Mouse (Mus musculus) lung, embryonic 15.5 days (tissue): ENCODE measurements around the gene Dbt. TPM values are rescaled to one million over a fixed set of nuclear protein-coding genes. Genes with fewer than 3 reads are reported as not detected.
A peak's percentile ranks its signal among the peaks of the same experiment; 100 is the strongest.

Experiments used
- ATAC-seq: fragments of 200-750 bp; cut with Nextera tagmentation; 2 replicates; pipeline ENCODE4 v1.8.0; 2017; ENCODE audit warnings: moderate number of reproducible peaks, borderline replicate concordance; ENCODE audit not compliant: low FRiP score, low TSS enrichment; ENCODE audit errors: extremely low read depth
- H3K27ac ChIP-seq: fragments of 300-500 bp; sonication (generic); 2 replicates; pipeline ENCODE4 v1.5.1; 2015; ENCODE audit warnings: moderate library complexity, mild to moderate bottlenecking, inconsistent platforms
- H3K27me3 ChIP-seq: fragments of 300-500 bp; sonication (generic); 2 replicates; pipeline ENCODE4 v1.6.1; 2015; ENCODE audit warnings: inconsistent platforms
- H3K36me3 ChIP-seq: fragments of 300-500 bp; sonication (generic); 2 replicates; pipeline ENCODE4 v1.6.1; 2015; ENCODE audit warnings: inconsistent platforms
- H3K4me1 ChIP-seq: fragments of 300-500 bp; sonication (generic); 2 replicates; pipeline ENCODE4 v1.6.1; 2015; ENCODE audit warnings: inconsistent platforms
- H3K4me2 ChIP-seq: fragments of 300-500 bp; sonication (generic); 2 replicates; pipeline ENCODE4 v1.6.1; 2015; ENCODE audit warnings: inconsistent platforms, mild to moderate bottlenecking, moderate library complexity
- H3K4me3 ChIP-seq: fragments of 300-500 bp; sonication (generic); 2 replicates; pipeline ENCODE4 v1.5.1; 2015; ENCODE audit warnings: mild to moderate bottlenecking, inconsistent platforms
- H3K9ac ChIP-seq: fragments of 300-500 bp; sonication (generic); 2 replicates; pipeline ENCODE4 v1.6.1; 2015; ENCODE audit warnings: inconsistent platforms
- H3K9me3 ChIP-seq: fragments of 300-500 bp; sonication (generic); 2 replicates; pipeline ENCODE4 v1.6.1; 2016; ENCODE audit warnings: inconsistent platforms
- WGBS: fragments of 180-500 bp; shearing (Covaris S2); methylation state at CpG from one replicate; pipeline ENCODE4 v1.1.7; 2015; 5-methylcytosine and 5-hydroxymethylcytosine counted together
- polyA plus RNA-seq: library from polyadenylated mRNA; unstranded; fragments of >200 nt; fragmentation: Nextera tagmentation; extraction: Ambion mirVana; gene quantifications from 2 replicates; pipeline ENCODE4 v1.2.1, GENCODE M21; 2015

Gene Dbt
- polyA plus RNA-seq = 17.3 TPM in 2 replicates

DNA sequence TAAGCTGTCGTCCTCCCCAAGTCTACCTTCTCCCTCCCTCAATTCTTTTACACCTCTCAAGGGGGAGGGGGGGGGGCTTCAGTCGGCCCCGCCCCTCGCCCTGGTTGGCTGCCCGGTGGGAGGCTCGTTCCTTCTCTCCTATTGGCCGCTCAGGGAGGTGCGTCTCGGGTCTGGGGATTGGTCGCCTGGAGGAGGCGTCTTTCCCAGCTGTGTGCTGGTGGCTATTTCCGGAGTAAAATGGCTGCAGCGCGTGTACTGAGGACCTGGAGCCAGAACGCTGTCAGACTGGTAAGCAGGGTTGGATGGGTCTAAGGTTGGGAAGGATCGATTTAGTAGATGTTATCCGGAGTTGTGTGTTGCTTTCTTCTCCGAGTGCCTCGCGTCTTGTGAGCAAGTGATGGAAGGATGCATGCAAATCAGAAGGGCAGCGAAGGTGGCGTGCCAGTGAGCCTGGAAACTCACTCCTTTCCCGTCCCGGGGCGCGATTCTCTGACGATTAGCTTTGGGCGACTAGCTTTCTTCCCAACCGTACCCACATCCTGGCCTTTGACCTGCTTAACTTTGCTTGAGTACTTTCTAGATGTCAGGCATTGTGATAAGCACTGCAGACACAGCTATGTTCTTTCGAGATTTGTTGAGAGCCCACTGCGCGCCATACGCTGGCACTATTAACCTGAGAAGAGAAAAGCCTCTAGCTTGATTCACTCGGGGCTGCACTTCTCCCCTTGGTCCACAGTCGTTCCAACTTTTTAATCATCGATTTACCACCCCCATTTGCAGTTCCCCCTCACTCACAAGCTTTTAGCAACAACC is at the start of gene Dbt:
Dbt (plus strand) TSS at position 167 of the 813 bp plus-strand sequence.
- peak; percentile 93 for ATAC-seq
- WGBS = under 1% methylated on average over 36 of the region's 36 CpGs

DNA sequence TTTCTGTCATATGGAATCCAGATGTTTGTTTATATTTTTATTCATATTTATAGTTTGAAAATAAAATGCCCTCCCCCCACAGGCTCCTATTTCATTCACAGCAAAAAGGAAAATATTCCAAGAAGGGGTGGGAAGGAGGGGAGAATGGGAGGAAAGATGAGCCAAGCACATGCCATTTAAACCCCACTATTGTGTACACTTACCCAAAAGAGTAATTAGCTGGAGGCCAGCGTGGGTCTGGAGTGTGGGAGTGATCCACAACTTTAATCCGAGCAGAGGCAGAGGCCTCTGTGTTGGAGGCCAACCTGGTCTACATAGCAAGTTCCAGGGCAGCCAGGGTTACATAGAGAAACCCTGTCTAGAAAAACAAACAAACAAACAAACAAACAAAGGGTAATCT is 48.6 kb upstream of the Dbt start:
- Histone ChIP-seq H3K4me1 (no peaks in the 10 kb centered on the region), H3K4me2 (no peak overlapping the region), H3K36me3 (no peaks in the 10 kb centered on the region), H3K27ac (no peak overlapping the region), H3K9me3 (no peaks in the 10 kb centered on the region), H3K9ac (no peak overlapping the region), H3K27me3 (no peaks in the 10 kb centered on the region), H3K4me3 (no peak overlapping the region)
- WGBS = 53% methylated on average over 2 of the region's 2 CpGs
- no peak for ATAC-seq

More for the DNA sequence above, at the start of gene Dbt:
- Histone ChIP-seq H3K27me3 (no peaks in the 10 kb centered on the region), H3K4me3 (peak within 1 kb of the TSS; percentile 52), H3K9me3 (no peaks in the 10 kb centered on the region), H3K27ac (no peak within 1 kb of the TSS), H3K9ac (peak within 1 kb of the TSS; percentile 49), H3K4me2 (peak within 1 kb of the TSS; percentile 74), H3K36me3 (no peaks in the 10 kb centered on the region), H3K4me1 (peaks cover 9% of the 10 kb centered on the region)

DNA sequence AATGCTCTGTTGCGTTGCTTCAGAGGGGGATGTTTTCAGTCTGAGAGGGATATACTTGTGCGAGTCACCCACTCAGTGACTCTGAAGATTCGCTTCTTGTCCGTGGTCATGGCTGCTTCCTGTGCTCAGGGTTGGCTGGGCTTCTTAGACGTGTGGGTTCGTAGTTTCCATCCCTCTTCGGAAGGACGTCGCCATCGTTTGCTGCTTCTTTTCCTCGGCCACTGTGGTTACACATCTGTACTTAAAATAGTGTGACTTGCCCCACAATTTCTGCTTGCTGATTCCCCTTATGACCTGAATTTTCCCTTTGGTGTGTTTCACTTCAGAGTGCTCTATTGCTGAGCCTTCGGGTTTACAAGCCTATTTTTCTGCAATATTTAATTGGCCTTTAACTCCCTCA is 47.2 kb upstream of the Dbt start:
- no peak for ATAC-seq
- H3K9me3 ChIP-seq = no peaks in the 10 kb centered on the region
- WGBS = 84% methylated on average over 12 of the region's 12 CpGs
- H3K4me1 ChIP-seq = no peaks in the 10 kb centered on the region
- H3K4me2 ChIP-seq = no peak overlapping the region
- H3K27me3 ChIP-seq = no peaks in the 10 kb centered on the region
- no peak overlapping the region for H3K9ac ChIP-seq
- no peak overlapping the region for H3K4me3 ChIP-seq
- H3K27ac ChIP-seq = no peak overlapping the region
- no peaks in the 10 kb centered on the region for H3K36me3 ChIP-seq

DNA sequence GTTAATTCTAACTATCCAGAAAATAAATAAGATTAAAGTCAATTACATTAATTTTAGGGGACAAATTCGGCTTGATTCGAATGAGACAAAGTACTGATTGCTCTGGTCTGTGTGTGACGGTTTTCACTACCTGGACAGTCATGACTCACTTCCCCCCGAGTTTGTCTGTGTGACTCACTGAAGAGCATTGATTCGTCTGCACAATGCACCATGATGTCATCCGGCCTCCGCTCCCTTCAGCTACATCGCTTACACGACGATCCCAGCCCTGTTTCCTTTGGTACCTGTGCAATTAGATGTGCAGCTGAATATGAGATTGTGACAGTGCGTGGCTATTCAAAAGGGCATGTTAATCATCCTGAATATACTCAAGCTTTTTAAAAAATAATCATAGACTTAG is 38.3 kb upstream of the Dbt start:
- no peak overlapping the region for H3K4me3 ChIP-seq
- ATAC-seq = no peak
- no peaks in the 10 kb centered on the region for H3K9me3 ChIP-seq
- 72% methylated on average over 11 of the region's 11 CpGs for WGBS
- no peaks in the 10 kb centered on the region for H3K27me3 ChIP-seq
- H3K9ac ChIP-seq = no peak overlapping the region
- H3K4me2 ChIP-seq = no peak overlapping the region
- no peaks in the 10 kb centered on the region for H3K36me3 ChIP-seq
- H3K27ac ChIP-seq = no peak overlapping the region
- H3K4me1 ChIP-seq = no peaks in the 10 kb centered on the region

- H3K4me3 ChIP-seq = no peak overlapping the region
- ATAC-seq = no peak
- no peaks in the 10 kb centered on the region for H3K36me3 ChIP-seq
- H3K27me3 ChIP-seq = no peaks in the 10 kb centered on the region
- 41% methylated on average over 5 of the region's 5 CpGs for WGBS
- H3K27ac ChIP-seq = no peak overlapping the region
- no peak overlapping the region for H3K4me2 ChIP-seq
- no peak overlapping the region for H3K9ac ChIP-seq
- H3K9me3 ChIP-seq = no peaks in the 10 kb centered on the region
- no peaks in the 10 kb centered on the region for H3K4me1 ChIP-seq
Measured at GRCm38 (mm10) chr3:116476686-116477298, 36.1 kb upstream of the Dbt start.

DNA sequence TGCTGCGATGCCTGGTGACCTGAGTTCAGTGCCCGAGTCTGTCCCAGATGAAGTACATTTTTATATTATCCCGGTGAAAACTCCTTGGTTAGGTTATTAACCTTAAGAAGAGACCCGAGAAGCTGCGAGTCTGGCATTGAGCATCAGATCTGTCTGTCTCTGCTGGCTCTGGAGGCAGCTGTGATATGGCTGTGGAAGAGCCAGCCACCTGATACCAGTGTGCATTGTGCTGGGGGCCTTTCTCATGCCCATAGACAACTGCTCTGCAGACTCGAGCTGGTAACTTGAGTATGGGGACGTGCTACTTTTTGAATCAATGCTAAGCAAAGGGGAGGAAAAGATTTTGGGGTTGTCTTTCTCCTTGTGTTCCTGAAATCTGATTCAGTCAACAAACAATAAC is 35.5 kb upstream of the Dbt start:
- Histone ChIP-seq H3K4me3 (no peak overlapping the region), H3K9ac (no peak overlapping the region), H3K4me2 (no peak overlapping the region), H3K36me3 (no peaks in the 10 kb centered on the region), H3K27me3 (no peaks in the 10 kb centered on the region), H3K27ac (no peak overlapping the region), H3K9me3 (no peaks in the 10 kb centered on the region), H3K4me1 (no peaks in the 10 kb centered on the region)
- ATAC-seq = no peak
- 79% methylated on average over 7 of the region's 7 CpGs for WGBS

DNA sequence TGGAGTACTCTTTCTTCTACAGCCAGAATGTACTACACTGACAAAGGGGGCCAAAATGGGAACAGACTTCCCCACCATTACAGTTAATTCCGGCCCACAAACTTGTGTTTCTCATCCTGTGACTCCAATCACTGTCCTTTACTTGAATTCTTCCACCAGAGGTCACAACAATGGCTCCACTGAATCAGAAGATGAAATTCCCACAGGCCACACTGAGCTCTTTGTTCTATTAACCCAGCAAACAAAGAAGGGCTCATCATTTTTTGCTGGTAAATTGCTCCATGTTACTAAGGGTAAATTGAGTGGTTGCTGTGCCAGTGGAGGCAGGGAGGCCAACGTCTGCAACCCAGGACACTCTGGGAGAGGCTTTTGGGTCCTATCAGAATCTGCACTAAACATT is 32.8 kb upstream of the Dbt start:
- Histone ChIP-seq H3K4me2 (no peak overlapping the region), H3K27me3 (no peaks in the 10 kb centered on the region), H3K9ac (no peak overlapping the region), H3K36me3 (no peaks in the 10 kb centered on the region), H3K9me3 (no peaks in the 10 kb centered on the region), H3K4me3 (no peak overlapping the region), H3K4me1 (no peaks in the 10 kb centered on the region), H3K27ac (no peak overlapping the region)
- no peak for ATAC-seq
- 65% methylated on average over 2 of the region's 2 CpGs for WGBS

DNA sequence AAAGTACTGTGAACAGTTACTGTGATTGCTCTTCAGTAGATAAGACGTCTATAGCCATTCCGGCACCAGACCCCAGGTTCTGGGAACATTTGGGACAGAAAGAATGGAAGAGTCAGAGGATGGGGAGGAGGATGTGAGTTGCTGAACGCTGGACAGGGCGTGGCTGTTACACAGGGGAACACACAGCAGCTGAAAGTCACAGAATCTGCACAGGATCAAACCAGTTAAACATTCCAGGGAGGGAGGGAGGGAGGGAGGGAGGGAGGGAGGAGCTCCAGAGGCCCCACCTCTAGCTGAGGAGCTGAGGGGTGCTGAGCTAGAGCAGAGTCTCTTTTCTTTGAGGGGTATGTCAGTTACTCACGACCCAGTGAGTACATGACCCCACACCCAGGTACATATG is 31.9 kb upstream of the Dbt start:
- no peak overlapping the region for H3K9ac ChIP-seq
- no peak overlapping the region for H3K27ac ChIP-seq
- ATAC-seq = no peak
- H3K4me1 ChIP-seq = no peaks in the 10 kb centered on the region
- H3K27me3 ChIP-seq = no peaks in the 10 kb centered on the region
- H3K9me3 ChIP-seq = no peaks in the 10 kb centered on the region
- no peaks in the 10 kb centered on the region for H3K36me3 ChIP-seq
- H3K4me3 ChIP-seq = no peak overlapping the region
- 36% methylated on average over 5 of the region's 5 CpGs for WGBS
- H3K4me2 ChIP-seq = no peak overlapping the region

DNA sequence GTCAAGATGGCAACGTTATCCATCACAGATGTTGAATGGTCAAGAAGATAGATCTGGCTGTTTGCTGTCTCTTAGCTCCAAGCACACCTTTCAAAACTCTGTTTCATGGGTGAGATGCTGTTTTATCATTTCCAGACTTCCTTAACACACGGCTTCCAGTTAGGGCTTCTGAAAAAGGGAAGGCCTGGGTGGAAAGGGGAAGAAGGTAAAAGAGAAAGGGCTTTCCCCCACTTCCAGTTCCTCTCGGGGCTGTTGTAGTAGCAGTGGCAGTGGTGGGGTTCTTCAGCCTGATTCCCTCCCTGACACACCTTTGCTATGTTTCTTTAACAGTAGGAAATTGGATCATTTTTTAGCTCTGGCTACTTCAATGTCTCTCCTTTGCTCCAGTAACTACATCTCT is 30.1 kb upstream of the Dbt start:
- no peaks in the 10 kb centered on the region for H3K9me3 ChIP-seq
- 68% methylated on average over 3 of the region's 3 CpGs for WGBS
- peaks cover 8% of the 10 kb centered on the region for H3K36me3 ChIP-seq
- no peak overlapping the region for H3K27ac ChIP-seq
- no peak for ATAC-seq
- H3K4me3 ChIP-seq = no peak overlapping the region
- no peak overlapping the region for H3K4me2 ChIP-seq
- H3K4me1 ChIP-seq = no peaks in the 10 kb centered on the region
- H3K27me3 ChIP-seq = no peaks in the 10 kb centered on the region
- no peak overlapping the region for H3K9ac ChIP-seq

DNA sequence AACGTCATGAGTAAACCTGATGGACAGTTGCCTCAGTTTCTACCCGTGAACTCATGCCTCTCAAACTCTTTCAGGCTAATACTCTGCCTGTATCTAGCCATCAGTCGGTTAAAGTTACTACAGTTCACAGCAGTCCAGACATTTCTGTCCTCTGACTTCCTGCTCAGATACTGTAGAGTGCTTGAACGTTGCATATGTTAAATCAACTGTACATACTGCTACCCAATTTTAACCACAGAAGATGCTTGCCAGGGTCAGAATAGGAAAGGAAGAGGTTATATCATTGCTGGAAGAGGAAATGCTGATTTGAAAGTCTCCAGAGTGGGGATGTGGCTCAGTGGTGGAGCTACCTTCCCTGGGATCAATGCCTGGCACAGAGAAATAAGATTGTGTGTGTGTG is 29.6 kb upstream of the Dbt start:
- H3K36me3 ChIP-seq = peaks cover 14% of the 10 kb centered on the region
- 83% methylated on average over 4 of the region's 4 CpGs for WGBS
- no peaks in the 10 kb centered on the region for H3K9me3 ChIP-seq
- no peak overlapping the region for H3K27ac ChIP-seq
- H3K27me3 ChIP-seq = no peaks in the 10 kb centered on the region
- no peak overlapping the region for H3K4me3 ChIP-seq
- H3K4me1 ChIP-seq = no peaks in the 10 kb centered on the region
- H3K4me2 ChIP-seq = no peak overlapping the region
- no peak for ATAC-seq
- H3K9ac ChIP-seq = no peak overlapping the region

- Histone ChIP-seq H3K4me1 (no peaks in the 10 kb centered on the region), H3K4me3 (no peak overlapping the region), H3K9ac (no peak overlapping the region), H3K36me3 (peaks cover 70% of the 10 kb centered on the region), H3K9me3 (no peaks in the 10 kb centered on the region), H3K27me3 (no peaks in the 10 kb centered on the region), H3K4me2 (no peak overlapping the region), H3K27ac (no peak overlapping the region)
- ATAC-seq = no peak
- 92% methylated on average over 5 of the region's 5 CpGs for WGBS
Measured at GRCm38 (mm10) chr3:116490920-116491319, 21.9 kb upstream of the Dbt start.

DNA sequence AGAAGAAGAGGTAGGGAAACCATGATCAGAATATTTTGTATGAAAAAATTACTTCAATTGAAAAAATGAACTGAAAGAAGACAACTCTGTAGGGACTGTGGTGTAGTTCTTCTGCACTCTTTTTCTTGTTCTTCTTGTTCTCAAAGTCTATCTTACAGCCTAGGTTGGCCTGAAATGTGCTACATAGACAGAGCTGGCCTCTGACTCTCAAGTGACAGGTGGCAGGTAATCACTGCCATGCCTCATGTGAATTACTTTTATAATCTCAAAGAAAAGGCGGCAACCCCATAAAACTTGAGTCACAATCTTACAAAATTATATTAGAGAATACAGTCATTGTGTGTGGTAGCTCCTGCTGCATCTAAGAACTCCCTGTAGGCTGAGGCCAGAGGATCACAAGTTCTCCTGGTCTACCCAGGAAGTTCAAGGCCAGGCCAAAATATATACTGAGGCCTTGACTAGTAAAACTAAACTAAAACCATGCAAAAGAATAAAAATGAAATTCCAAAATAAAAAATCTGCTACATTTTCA is 20.9 kb upstream of the Dbt start:
- Histone ChIP-seq H3K4me1 (no peaks in the 10 kb centered on the region), H3K9ac (no peak overlapping the region), H3K4me2 (no peak overlapping the region), H3K4me3 (no peak overlapping the region), H3K27ac (no peak overlapping the region), H3K9me3 (no peaks in the 10 kb centered on the region), H3K36me3 (peaks cover 72% of the 10 kb centered on the region), H3K27me3 (no peaks in the 10 kb centered on the region)
- 88% methylated on average over 1 of the region's 1 CpGs for WGBS
- ATAC-seq = no peak
